Mouse (Mus musculus): ENCODE data around the gene Map10.

DNA sequence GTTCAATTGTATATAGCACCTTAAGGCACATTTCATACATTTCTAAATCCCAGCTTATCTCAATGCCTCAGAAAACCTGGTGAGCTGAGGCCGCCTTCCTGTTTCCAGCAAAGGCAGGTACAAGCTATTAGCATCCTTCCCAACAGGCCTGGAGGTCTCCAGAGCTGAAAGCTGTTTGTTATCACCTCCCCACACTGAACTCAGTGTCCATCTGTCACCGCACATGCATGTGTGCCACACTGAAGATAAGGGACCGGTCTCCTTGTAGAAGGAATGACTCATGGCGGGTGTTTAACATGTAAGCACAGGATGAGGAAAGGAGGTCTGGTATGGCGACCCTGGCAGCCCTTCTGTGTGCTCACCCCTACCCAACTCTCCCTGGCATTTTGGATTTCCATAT is 41.9 kb downstream of the Map10 start:
- TF ChIP-seq CTCF (IDR thresholded peaks at IDR 0.05; ENCODE audit: low read depth, low read length) (no peak), TAL1 (conservative IDR thresholded peaks at IDR 0.05; ENCODE audit: low read depth, low read length) (no peak), GATA1 (IDR thresholded peaks at IDR 0.05; ENCODE audit: borderline replicate concordance, low read length) (no peak), POLR2AphosphoS5 (IDR thresholded peaks at IDR 0.05; ENCODE audit: insufficient replicate concordance, low read depth, low read length) (no peak), GATA2 (IDR thresholded peaks at IDR 0.05; ENCODE audit: borderline replicate concordance, low read depth, low read length) (no peak)

Measured in G1E (cell line).